Mouse (Mus musculus): ENCODE measurements at regions not wholly inside any gene's neighbourhood (a gene's known extent, or its start where the extent isn't known, plus 50 kb on each side); places are given as distances from the start of the nearest gene placed in this dataset. TPM values are rescaled to one million over a fixed set of nuclear protein-coding genes. Genes with fewer than 3 reads are reported as not detected.

GRCm38 (mm10) chr12:35255723-35256401 is 208.9 kb downstream of the Snx13 start:
- intact Hi-C loops (cut with DNase I) = no loop called here
- no peak for DNase-seq (ENCODE audit: low spot score)

- no peak for DNase-seq (ENCODE audit: low spot score)
- intact Hi-C loops (cut with DNase I) = no loop called here
These were observed 201.5 kb downstream of the Snx13 start for GRCm38 (mm10) chr12:35248476-35248875.

- no peak for DNase-seq (ENCODE audit: low spot score)
- intact Hi-C loops (cut with DNase I) = no loop called here
These were observed 199.4 kb downstream of the Snx13 start for GRCm38 (mm10) chr12:35246226-35247014.

GRCm38 (mm10) chr12:35232322-35232673 is 185.3 kb downstream of the Snx13 start:
- intact Hi-C loops (cut with DNase I) = no loop called here
- DNase-seq (ENCODE audit: low spot score) = no peak

GRCm38 (mm10) chr12:35231414-35232321 is 184.7 kb downstream of the Snx13 start:
- intact Hi-C loops (cut with DNase I) = no loop called here
- no peak for DNase-seq (ENCODE audit: low spot score)

- intact Hi-C loops (cut with DNase I) = loop anchor here (5.0 kb wide), 1 partner anchor 612 kb away; no protein-coding TSS in a partner anchor
- DNase-seq (ENCODE audit: low spot score) = no peak
These were observed 173.4 kb downstream of the Snx13 start for GRCm38 (mm10) chr12:35220429-35220828.

GRCm38 (mm10) chr12:35220002-35220401 is 173.0 kb downstream of the Snx13 start:
- DNase-seq (ENCODE audit: low spot score) = no peak
- intact Hi-C loops (cut with DNase I) = loop anchor here (5.0 kb wide), 1 partner anchor 612 kb away; no protein-coding TSS in a partner anchor

- intact Hi-C loops (cut with DNase I) = no loop called here
- no peak for DNase-seq (ENCODE audit: low spot score)
These were observed 169.7 kb downstream of the Snx13 start for GRCm38 (mm10) chr12:35216725-35217124.

GRCm38 (mm10) chr12:35209399-35209798 is 162.4 kb downstream of the Snx13 start:
- intact Hi-C loops (cut with DNase I) = no loop called here
- DNase-seq (ENCODE audit: low spot score) = no peak

GRCm38 (mm10) chr12:35207605-35208004 is 160.6 kb downstream of the Snx13 start:
- DNase-seq (ENCODE audit: low spot score) = no peak
- intact Hi-C loops (cut with DNase I) = no loop called here

GRCm38 (mm10) chr12:35203398-35203797 is 156.4 kb downstream of the Snx13 start:
- intact Hi-C loops (cut with DNase I) = no loop called here
- DNase-seq (ENCODE audit: low spot score) = no peak

- intact Hi-C loops (cut with DNase I) = no loop called here
- no peak for DNase-seq (ENCODE audit: low spot score)
These were observed 153.1 kb downstream of the Snx13 start for GRCm38 (mm10) chr12:35200110-35200509.

Small RNA genes lying in the stretch of these regions (microRNA-seq; reads per million reads assigned to microRNA genes)
- gene Gm44396 = not detected

Measured in heart, postnatal 25 days (tissue).